Mouse (Mus musculus) mouse trophoblast stem cell (cell line): ENCODE data around the gene Fgd5.
"Not testable (repeated sequence)": the region's sequence is repeated elsewhere in the genome, so short reads cannot be mapped to it uniquely, and the experiment has no call there.

ENCODE experiments used
- in situ Hi-C, 2 experiments: fragments of 300-500 bp; cut with MseI, MboI; formaldehyde crosslinking; loops; 2 replicates in 1 of 2; 3 replicates in 1 of 2; pipeline ENCODE4 v1.15.1; 2025

Fgd5 gene

GRCm38 (mm10) chr6:91978371-91979300 is at the start of gene Fgd5:
Gene Fgd5, plus strand, starts transcription at chr6:91978878.
- in situ Hi-C loops = no loop called here

GRCm38 (mm10) chr6:91931231-91931630 is 47.4 kb upstream of the Fgd5 start:
- in situ Hi-C loops = no loop called here

- in situ Hi-C loops = no loop called here
Observed at GRCm38 (mm10) chr6:91938491-91938890, 40.2 kb upstream of the Fgd5 start.

- in situ Hi-C loops = no loop called here
Observed at GRCm38 (mm10) chr6:91948426-91948825, 30.3 kb upstream of the Fgd5 start.

- in situ Hi-C loops = not testable (repeated sequence)
Observed at GRCm38 (mm10) chr6:91958015-91958414, 20.7 kb upstream of the Fgd5 start.

- in situ Hi-C loops = no loop called here
Observed at GRCm38 (mm10) chr6:91960028-91960811, 18.5 kb upstream of the Fgd5 start.

- in situ Hi-C loops = no loop called here
Observed at GRCm38 (mm10) chr6:91963429-91963828, 15.2 kb upstream of the Fgd5 start.

- in situ Hi-C loops = no loop called here
Observed at GRCm38 (mm10) chr6:91965060-91965459, 13.6 kb upstream of the Fgd5 start.

GRCm38 (mm10) chr6:91966006-91966405 is 12.7 kb upstream of the Fgd5 start:
- in situ Hi-C loops = no loop called here

- in situ Hi-C loops = no loop called here
Observed at GRCm38 (mm10) chr6:91972201-91972646, 6.5 kb upstream of the Fgd5 start.

- in situ Hi-C loops = no loop called here
Observed at GRCm38 (mm10) chr6:91973972-91974371, 4.7 kb upstream of the Fgd5 start.

GRCm38 (mm10) chr6:91979301-91979996 is 771 bp downstream of the Fgd5 start:
- in situ Hi-C loops = no loop called here

- in situ Hi-C loops = no loop called here
Observed at GRCm38 (mm10) chr6:91980011-91980410, 1.3 kb downstream of the Fgd5 start.

GRCm38 (mm10) chr6:91990101-91990500 is 11.4 kb downstream of the Fgd5 start:
- in situ Hi-C loops = no loop called here

GRCm38 (mm10) chr6:91992823-91993222 is 14.1 kb downstream of the Fgd5 start:
- in situ Hi-C loops = no loop called here

GRCm38 (mm10) chr6:91993795-91994505 is 15.3 kb downstream of the Fgd5 start:
- in situ Hi-C loops = no loop called here

GRCm38 (mm10) chr6:91996072-91996471 is 17.4 kb downstream of the Fgd5 start:
- in situ Hi-C loops = no loop called here

- in situ Hi-C loops = no loop called here
Observed at GRCm38 (mm10) chr6:92002558-92003285, 24.0 kb downstream of the Fgd5 start.

- in situ Hi-C loops = no loop called here
Observed at GRCm38 (mm10) chr6:92003646-92004045, 25.0 kb downstream of the Fgd5 start.

GRCm38 (mm10) chr6:92004137-92004805 is 25.6 kb downstream of the Fgd5 start:
- in situ Hi-C loops = no loop called here
